Mouse (Mus musculus) yolk sac, embryonic 10.5 days (tissue): ENCODE measurements around the gene Map3k4.

Experiments used
- DNase-seq: peaks from one replicate; pipeline ENCODE4 v3.0.0-alpha.2; 2017; ENCODE audit warnings: low spot score

The Map3k4 gene

DNA sequence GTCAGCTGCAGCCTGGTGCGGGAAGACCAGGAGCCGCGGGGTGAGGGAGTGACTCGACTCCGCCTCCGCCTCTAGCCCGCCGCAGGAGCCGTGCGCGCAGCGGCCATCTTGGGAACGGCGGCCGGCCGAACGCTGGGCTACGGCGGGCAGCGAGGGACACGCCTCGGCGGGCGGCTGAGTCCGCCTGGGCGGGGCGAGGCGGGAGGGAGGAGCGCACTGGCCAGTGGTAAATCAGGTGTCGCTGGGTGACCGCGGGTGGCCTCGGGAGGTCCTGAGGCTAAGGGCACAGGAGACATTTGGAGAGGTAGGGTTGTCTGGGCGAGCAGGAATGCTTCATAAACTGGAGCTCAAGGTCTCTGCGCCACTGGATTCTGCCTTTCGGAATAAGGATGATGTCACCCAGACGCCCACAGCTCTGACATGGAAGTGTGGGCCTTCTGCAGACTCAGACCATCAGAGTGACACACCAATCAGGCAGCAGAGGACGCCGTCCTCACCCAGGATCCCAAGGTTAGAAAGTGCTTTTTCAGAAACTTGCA lies at the start of gene Map3k4:
Gene Map3k4 (minus strand): TSS at position 134 of the 539 bp plus-strand sequence.
- DNase-seq = peak; percentile 93

DNA sequence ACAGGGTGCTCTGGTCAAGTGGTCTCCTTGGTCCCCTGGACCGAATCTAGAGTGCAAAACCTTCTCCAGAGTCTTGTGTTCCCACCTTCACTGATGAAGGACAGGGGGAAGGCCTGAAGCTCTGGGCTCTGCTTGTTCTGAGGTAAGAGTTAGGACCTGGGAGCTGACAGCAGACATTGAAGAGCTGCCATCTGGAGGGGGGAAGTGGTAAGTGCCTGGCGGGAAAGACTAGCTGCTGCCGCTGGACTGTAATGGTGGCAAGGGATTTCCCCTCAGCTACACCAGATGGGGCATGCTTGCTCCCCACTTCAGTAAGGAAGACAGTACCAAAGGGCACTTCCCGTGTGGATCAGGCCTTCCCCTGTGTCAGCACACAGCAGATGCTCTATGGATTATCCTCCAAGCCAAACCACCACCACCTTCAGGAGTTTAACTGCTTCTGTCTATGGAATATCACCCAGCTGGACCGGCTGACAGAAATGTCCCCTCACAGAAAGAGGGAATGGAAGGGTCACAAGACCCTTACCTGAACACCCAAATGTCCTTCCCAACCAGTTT lies 48.9 kb upstream of the Map3k4 start:
- peak; percentile 73 for DNase-seq

DNA sequence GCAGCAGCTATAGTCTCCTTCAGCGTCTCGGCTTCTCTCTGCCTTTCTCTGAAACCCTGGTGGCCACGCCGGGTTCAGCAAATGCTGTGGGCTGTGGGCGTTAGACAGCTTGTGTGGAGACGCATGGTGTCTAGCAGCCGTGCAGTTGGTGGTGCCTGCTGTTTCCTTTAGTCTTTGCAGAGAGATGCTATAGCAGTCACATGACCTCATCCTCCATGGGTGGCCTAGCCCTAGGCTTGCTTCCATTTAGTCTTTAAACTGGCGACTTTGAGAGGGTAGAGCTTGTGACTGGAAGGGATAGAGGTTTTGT lies 45.8 kb upstream of the Map3k4 start:
- no peak for DNase-seq

DNA sequence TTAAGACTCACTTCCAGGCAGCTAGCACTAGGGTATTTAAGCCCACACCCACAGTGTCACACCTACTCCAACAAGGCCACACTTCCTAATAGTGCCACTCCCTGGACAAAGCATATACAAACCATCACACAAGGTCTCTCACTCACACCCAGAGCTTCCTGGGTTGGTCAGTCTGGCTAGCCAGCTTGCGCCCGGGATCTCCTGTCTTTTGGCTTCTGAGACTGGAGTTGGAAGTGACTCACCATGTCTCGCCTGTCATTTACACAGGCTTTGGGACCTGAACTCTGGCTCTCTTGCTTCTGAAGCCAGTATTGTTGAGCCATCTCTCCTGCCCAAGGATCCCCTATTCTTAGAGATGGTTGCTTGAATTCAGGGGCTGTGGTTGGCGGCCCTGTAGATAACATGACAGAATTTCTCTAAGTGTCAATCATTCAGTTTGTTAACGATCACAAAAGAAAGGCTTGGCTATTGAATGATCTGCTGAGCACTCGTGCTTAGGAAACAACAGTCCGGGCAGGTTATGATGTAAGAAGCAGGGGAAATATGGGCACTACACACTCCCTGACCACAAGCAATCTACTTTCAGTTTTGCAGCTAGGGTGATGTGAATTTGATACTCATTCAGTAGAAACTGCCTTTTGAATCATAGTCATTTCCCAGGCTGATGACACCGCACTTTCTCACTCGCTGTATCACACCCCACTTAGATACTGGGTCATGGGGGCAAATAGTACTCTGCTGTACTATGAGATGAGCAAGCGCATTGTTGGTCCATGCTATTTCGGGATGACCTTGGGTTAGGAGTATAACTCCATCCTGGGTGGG lies 45.2 kb upstream of the Map3k4 start:
- no peak for DNase-seq

DNA sequence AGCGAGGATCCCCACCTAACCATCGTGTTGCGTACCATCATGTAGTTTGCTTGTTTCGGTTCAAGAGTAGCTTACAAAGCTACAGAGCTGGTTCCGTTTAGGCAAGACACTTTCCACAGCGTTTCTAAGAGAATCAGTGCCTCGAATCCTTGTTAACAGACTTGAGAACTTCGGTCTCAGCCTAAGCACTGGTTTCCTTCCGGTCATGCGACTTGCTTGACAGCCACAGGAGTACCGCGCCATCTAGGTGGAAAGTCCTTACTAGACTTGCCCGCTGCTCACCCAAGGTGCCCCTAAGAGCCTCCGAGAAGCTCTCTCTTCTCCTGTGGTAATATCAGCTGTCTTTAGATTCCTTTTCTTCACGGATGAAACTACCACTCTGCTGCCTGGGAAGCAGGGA lies 41.3 kb upstream of the Map3k4 start:
- no peak for DNase-seq

DNA sequence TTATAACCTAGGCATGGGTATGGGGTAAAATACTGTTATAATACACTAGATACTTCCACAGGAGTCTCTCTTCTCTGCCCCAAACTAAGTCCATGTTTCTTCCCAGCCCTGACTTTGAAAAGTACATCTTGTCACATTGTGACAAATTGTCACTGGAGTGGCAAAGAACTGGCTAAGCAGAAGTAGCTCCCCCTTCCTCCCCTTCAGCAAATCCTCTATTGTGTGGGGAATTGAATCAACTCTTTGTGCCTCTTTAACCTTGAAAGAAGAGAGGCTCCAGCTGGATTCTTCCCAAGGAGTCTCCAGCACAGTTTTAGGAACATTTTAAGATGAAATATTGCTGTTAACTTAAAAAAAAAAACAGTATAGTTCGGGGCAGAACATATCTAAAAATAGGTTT lies 34.2 kb upstream of the Map3k4 start:
- no peak for DNase-seq

DNA sequence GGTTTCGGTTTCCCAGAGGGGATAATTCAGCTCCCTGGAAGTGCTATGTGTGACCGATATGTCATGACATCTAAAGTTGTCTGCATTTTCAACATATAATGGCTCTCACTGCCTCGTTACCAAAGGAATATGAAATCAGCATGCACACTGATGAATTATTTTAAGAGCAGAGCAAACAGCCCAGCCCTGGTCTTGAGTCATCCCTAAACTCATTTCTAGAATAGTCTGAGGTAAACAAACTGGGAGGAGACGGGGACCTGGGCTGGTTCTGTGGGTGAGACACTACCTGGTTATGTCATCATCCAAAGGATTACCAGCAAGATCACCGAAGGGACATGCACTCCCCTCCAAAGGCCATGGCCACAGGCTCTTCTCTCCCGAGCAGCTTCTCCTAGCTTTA lies 33.0 kb upstream of the Map3k4 start:
- DNase-seq = no peak

DNA sequence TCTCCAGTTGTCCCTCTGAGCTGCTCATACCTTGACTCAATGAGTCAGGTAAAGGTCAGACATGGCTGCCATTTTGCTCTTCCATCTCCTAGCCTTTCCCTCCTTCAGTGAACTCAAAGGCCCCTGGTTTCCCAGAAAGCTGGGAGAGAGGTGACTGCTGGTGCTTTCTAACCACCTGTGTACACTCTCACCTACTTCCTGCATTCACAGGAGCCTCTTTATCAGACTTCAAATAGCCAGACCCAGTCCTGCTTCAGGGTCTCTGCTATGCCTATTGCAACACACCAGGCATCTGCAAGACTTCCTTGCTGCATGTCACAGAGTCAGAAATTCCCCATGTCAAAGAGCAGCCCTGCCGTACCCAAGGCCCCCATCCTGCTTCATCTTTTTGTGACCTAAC lies 28.9 kb upstream of the Map3k4 start:
- no peak for DNase-seq

DNA sequence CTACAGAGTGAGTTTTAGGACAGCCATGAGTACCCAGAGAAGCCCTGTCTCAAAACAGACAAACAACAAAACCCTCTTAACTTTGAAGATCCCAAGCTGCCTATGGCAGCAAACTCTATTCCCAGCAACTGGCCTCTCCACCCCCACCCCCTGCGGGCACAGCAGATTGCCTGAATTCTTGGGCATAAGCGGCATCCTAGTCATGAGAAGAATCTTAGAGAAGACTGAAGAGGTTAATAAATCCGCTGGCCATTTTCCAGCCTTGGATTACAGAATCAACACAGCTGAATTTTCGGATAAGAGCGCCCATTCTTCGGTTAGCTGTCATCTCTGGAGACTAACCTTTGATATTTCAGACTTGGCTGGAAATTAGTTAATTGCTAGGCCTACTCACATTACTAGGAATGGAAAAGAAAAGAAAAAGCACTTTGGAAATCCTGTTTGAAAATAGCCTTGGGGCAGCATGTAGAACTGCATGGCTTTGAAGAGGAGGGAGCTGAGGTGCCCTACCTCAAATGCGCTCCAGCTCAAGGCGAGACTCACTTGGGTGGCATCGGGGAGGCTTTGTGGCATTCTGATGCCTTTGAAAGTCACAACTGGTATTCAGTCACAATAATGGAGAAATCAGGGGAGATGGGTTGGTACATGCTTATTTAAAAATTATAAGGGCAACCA lies 25.2 kb upstream of the Map3k4 start:
- DNase-seq = no peak

DNA sequence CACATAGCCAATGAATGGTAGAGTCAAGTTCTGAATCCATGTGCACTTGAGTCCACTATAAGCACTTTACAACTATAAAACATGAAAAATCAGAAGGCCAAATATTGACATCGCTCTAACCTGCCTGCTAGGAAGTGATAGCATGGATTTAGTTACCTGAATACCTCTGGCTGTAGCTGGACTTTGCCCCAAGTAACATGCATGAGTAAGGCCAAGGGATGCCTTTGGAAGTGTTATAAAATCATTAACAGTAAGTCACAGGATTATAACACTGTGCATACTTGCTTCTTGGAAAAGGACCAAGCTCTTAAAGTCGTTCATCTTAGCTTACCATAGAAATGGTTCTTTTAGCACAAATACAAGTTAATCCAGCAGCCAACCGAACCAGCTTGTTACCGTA lies 18.6 kb upstream of the Map3k4 start:
- DNase-seq = no peak

DNA sequence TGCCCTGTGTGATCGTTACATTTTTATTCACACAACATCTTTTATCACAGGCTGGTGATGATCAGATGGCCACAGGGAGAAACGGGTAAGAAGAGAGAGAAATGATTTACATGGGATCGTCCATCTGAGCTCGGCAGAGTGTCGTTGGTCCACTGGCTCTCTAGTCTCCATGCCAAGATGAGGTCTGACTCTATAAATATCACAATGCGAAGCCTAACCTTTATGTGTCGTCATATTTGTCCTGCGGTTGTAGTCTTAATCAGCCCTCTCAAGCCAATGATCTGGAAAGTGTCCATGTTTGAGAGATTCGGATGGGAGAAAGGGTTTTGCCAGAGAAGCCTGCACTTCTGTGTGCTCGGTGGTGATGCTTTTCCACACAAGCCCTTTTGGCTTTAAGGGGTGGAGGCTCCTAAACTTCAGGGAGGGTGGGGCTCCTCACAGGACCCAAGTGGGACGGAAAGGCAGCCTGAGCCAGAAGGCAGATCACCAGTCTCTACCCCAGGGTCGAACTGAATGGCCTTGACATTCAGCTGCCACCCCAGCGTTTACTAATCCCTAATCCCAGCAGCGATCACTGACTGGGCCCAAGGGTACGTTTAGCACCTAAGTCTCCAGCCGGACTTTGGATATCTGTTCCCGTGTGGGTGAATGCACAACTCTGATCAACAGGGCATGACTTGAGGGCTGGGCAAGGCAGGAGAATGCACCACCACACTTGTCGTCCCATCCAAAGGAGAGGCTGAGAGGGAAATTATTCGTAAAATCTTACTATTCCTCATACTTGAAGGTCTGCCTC lies 17.7 kb upstream of the Map3k4 start:
- no peak for DNase-seq

DNA sequence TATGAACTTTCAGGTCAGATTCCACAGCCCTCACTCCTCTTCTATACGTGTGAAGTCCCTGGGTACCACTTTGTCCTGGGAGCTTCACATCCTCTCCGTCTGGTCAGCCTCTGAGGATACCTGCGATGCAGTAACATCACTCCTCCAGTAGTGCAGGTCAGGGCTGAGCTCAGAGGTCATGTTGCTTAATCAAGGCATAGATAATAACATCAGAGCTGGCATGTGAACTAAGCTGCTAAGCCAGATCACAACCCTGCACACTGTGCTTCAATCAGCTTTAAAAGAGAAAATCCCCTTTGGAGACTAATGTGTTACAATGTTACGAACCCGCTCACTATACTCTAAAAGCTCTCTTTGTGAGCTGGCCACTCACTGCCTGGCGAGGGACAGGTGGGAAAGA lies 16.5 kb upstream of the Map3k4 start:
- DNase-seq = peak; percentile 32

DNA sequence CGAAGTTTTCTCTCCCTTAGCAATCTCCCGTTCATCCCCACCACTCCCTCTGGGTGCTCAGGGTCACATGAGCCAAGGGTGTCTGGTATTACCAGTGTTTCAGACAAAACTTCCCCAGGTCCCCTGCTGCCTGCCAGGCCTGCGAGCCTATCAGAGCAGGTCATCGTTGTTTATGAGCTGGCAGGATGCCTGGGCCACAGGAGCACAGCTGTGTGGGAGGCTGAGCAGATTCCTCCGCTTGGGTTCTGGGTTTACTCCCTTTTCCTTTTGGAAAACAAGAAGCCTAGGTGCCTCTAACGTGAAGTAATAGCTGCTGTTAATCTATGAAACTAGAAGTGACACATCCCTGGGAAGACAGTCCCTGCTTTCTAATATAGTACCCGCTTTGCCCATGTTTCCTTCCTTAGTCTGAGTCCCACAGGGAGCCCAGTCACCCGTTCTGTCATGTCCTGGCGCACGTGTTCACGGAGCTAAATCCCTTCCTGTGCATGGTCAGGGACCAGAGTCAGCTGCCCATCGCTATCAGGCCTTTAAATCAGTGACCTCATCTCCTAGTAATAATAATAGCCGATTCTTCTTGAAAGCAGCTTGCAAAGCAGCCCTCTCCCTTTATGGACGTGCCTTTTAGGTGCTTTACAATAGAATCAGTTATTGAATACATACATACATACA lies 9.4 kb upstream of the Map3k4 start:
- DNase-seq = peak; percentile 59

DNA sequence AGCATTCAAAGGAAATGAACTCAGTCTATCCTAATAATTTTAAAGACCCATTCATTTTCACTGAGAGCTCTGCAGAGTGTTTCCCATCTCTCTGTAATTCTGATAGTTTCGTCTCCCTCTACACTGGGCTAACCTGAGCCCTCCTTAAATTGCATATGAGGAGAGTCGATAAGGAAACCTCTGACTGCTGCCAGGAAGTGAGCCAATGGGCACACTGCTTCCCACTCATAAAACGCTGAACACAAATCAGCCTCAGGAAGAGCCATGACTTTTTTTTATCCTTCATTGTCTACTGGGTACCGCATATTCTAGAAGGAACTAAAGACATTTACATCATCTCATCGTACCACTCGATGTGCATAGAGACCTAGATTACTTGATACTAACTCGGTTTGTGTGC lies 1.2 kb upstream of the Map3k4 start:
- no peak for DNase-seq

DNA sequence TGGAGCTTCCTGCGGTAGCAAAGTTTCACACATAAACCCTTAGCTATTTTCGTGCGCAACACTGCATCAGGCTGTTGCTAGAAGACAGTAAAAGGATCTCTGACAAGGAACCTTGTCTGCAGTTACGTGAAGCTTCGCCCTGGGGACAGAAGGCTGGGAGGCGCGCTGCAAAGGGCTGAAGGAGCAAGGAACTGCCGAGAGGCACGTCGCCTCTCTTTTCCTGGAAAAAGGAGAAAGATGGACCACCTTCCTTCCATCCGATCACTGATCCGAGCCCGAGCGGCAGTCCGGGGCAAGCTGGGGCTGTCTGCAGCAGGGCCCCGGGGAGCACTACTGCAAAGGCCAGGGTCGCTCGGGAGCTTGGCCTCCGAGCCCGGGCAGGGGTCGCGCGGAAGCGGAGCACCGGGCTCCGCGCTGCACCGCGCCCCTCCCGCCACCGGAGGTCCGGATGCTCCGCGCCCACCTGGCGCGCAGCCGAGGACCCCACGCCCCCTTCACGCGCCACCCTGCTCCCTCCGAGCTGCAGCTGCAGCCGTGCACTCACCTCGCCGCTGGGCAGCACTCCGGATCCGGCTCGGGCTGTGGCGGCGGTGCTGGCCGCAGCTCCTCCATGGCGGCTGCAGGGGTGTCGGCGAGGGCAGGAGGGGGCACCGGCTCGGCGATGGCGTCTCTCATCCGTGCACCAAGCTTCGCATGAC lies 493 bp downstream of the Map3k4 start:
- DNase-seq = peak; percentile 41

DNA sequence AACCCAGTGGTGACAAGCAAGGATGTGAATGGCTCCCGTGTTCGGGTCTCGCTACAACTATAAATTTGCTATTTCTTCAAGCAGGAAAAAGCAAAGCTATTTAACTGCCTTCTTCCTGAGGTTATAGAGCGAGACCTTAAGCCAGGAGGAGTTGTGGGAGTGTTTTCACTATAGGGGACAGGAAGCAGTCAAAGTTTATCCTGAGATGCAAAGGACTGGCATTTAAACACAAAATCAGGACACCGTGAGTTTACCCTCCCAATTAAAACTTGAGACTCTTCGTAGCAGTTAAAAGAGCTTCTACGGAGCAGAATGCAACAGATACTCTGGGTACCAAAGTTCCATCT lies 1.0 kb downstream of the Map3k4 start:
- no peak for DNase-seq

DNA sequence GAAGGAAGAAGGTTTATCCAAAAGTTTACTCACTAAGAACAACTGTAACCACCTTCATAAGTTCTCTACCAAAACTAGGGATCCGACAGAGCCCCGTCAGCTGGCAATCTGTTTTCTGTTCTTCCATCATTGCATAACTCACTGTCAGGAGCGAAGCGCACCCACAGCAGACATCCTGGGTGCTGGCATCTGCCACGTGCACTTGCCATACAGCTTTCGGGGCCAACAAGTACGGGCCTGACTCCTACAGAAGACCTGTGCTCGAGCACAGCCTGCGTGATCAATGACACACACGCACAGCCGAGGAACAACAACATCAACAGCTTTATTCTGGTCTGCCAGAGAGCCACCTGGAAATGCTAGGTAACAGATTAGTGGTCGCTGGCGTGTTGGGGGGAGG lies 2.3 kb downstream of the Map3k4 start:
- DNase-seq = no peak

DNA sequence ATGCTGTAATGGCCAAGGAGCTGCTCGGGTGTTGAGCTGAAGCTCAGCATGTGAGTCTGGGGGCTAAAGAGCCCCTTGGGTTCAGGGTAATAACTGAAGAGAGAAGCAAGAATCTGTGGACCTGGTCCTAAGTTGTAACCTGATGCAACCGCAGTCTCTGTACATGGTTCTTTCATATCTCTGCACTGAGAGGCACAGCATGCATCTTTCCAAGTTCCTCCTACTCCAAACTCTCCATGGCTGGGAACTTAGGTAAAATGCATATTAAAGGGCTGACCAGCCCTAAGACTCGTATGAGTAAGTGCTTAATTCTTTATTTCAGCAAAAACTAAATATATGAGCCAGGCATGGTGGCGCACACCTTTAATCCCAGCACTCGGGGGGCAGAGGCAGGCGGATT lies 6.3 kb downstream of the Map3k4 start:
- DNase-seq = no peak

DNA sequence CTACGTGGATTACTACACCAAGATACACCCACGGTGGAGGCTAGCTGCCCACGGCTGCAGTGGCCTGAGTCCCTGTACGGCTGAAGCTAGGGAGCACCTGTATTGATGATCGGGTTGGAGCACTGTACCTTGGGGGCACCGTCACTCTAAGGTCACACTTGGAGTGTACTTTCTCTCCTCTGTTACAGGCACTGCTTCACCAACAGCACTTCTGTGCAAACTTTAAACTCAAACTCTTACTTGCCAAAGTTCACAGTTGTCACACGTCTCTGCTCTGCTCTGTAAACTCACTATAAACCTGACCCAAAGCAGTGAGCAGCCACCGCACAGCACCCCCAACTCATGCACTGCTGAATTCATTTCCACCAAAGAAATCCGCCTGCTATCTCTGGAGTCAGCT lies 9.1 kb downstream of the Map3k4 start:
- DNase-seq = peak; percentile 46

DNA sequence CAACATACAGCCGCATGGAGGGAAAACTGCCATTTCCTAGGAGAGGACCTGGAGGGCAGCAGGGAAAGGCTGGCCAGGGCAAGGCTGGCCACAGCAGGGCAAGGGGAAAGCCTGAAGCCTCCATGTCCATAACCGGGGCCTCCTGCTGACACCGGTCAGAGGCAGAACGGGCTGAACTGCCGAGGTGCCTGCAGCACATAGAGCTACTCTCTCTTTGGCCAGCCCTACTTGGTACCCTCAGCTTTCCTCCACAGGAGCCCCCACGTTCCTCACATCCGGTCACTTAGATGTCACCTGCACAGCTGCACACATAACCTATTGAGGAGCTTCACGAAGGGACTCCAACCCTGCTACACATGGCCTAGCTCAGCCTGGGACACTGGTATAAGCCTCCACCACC lies 9.5 kb downstream of the Map3k4 start:
- no peak for DNase-seq
